Mouse (Mus musculus) layer of hippocampus, adult 18-20 months (tissue): ENCODE measurements around the gene Gm4301. TPM values are rescaled to one million over a fixed set of nuclear protein-coding genes. Genes with fewer than 3 reads are reported as not detected.
"Not testable (repeated sequence)": the region's sequence is repeated elsewhere in the genome, so short reads cannot be mapped to it uniquely, and the experiment has no call there.

ENCODE experiments used
- DNase-seq, 2 experiments: peaks; one replicate each; pipeline ENCODE4 v3.0.0; 2022; ENCODE audit warnings: low spot score in 2 of 2
- long read RNA-seq: library from polyadenylated mRNA; stranded (forward); transcript quantifications from one replicate; pipeline ENCODE4 v2.0.0, GENCODE M21; 2021
- total RNA-seq, 2 experiments: library from RNA; stranded (reverse); gene quantifications; 2 replicates each; pipeline ENCODE4 v1.2.3; 2021

Gm4301 gene
- total RNA-seq = not detected
- long read RNA-seq = 0 reads

DNA sequence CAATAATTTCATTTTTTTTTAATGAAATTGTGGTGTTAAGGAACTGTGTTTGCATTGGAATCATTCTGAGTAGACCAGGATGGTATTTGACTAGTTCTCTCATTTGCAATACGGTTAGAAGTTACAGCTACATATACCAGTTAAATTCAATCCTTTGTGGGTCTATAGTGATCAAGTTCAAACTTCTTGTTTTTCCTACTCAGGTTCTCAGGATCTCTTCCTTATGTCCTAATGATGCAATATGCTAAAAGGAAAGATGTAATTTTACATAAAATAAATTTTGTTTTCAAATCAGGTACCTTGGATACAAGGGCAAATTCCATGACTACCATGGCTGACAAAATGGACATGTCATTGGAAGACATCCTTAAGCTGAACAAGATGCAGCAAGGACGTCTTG is at the start of gene Gm4301:
Gene Gm4301 (plus strand): TSS at position 301 of the 400 bp plus-strand sequence.
- not testable (repeated sequence) for DNase-seq

GRCm38 (mm10) chr10:100296105-100296504 is 39.4 kb upstream of the Gm4301 start:
- peak in 1 of 2 experiments; percentile 26 for DNase-seq

GRCm38 (mm10) chr10:100300106-100300505 is 35.4 kb upstream of the Gm4301 start:
- not testable (repeated sequence) for DNase-seq

GRCm38 (mm10) chr10:100340536-100340935 is 5.1 kb downstream of the Gm4301 start, which contains the start of gene Gm4302:
Gm4302 (plus strand) TSS chr10:100340836.
- not testable (repeated sequence) for DNase-seq

GRCm38 (mm10) chr10:100345672-100346071 is 10.2 kb downstream of the Gm4301 start, which contains the start of gene Gm4303:
Gm4303 (plus strand) TSS chr10:100345972.
- DNase-seq = not testable (repeated sequence)

GRCm38 (mm10) chr10:100350793-100351192 is 15.3 kb downstream of the Gm4301 start, which contains the start of gene Gm4305:
Gm4305 (plus strand) TSS chr10:100351093.
- DNase-seq = not testable (repeated sequence)

- DNase-seq = peak; percentile 0 to 3
Observed at GRCm38 (mm10) chr10:100356841-100357240, 21.4 kb downstream of the Gm4301 start.

DNA sequence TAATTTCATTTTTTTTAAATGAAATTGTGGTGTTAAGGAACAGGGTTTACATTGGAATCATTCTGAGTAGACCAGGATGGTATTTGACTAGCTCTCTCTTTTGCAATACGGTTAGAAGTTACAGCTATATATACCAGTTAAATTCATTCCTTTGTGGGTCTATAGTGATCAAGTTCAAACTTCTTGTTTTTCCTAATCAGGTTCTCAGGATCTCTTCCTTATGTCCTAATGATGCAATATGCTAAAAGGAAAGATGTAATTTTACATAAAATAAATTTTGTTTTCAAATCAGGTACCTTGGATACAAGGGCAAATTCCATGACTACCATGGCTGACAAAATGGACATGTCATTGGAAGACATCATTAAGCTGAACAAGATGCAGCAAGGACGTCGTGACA is 25.6 kb downstream of the Gm4301 start, which contains the start of gene Gm4307:
Gene Gm4307 (plus strand): TSS at position 301 of the 400 bp plus-strand sequence.
- DNase-seq = not testable (repeated sequence)

DNA sequence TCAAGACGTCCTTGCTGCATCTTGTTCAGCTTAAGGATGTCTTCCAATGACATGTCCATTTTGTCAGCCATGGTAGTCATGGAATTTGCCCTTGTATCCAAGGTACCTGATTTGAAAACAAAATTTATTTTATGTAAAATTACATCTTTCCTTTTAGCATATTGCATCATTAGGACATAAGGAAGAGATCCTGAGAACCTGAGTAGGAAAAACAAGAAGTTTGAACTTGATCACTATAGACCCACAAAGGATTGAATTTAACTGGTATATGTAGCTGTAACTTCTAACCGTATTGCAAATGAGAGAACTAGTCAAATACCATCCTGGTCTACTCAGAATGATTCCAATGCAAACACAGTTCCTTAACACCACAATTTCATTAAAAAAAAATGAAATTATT is 47.0 kb downstream of the Gm4301 start, which contains the start of gene Gm4312:
Gene Gm4312 (minus strand): TSS at position 101 of the 400 bp plus-strand sequence.
- DNase-seq = not testable (repeated sequence)

Other genes with a start within 250 kb of the Gm4301 start
- not detected for gene Gm4302, start 5.2 kb downstream of the Gm4301 start, total RNA-seq
- gene Gm4303, start 10.3 kb downstream of the Gm4301 start, total RNA-seq = not detected
- gene Gm4305, start 15.4 kb downstream of the Gm4301 start, total RNA-seq = not detected
- not detected for gene Gm4307, start 25.7 kb downstream of the Gm4301 start, total RNA-seq
- not detected for gene Gm4312, start 46.9 kb downstream of the Gm4301 start, total RNA-seq
- gene Tmtc3, start 151.7 kb downstream of the Gm4301 start, total RNA-seq = 10 to 100 TPM; 11.9 to 13.4 TPM
- gene Cep290, start 151.9 kb downstream of the Gm4301 start, total RNA-seq = 10 to 100 TPM; 13.6 to 13.8 TPM